Mouse (Mus musculus) brain, embryonic 14.5 days (tissue): ENCODE measurements around the gene Syt8.

ENCODE experiments used
- CTCF ChIP-seq: fragments of 200-500 bp; IDR thresholded peaks from 2 replicates; pipeline ENCODE4 v1.5.1; 2012; ENCODE audit warnings: inconsistent platforms, mild to moderate bottlenecking, moderate library complexity, borderline replicate concordance; ENCODE audit not compliant: insufficient read depth, insufficient read length; ENCODE audit errors: extremely low read depth
- POLR2A ChIP-seq: fragments of 200-500 bp; IDR thresholded peaks from 2 replicates; pipeline ENCODE4 v1.6.1; 2012; ENCODE audit warnings: mild to moderate bottlenecking, inconsistent platforms, borderline replicate concordance; ENCODE audit not compliant: poor library complexity, insufficient read depth, insufficient read length, severe bottlenecking; ENCODE audit errors: extremely low read depth

- TF ChIP-seq POLR2A: no peak
- no peak for TF ChIP-seq CTCF
Observed at GRCm38 (mm10) chr7:142394261-142395190, 40.1 kb upstream of the Syt8 start.
